Mouse (Mus musculus) myocyte (in vitro differentiated cells): ENCODE measurements at regions not wholly inside any gene's neighbourhood (a gene's known extent, or its start where the extent isn't known, plus 50 kb on each side); places are given as distances from the start of the nearest gene placed in this dataset.

Source experiments
- H3K27me3 ChIP-seq: one replicate; pipeline ENCODE4 v1.6.1; 2011; ENCODE audit not compliant: control insufficient read depth, insufficient read depth, insufficient read length
- H3K36me3 ChIP-seq: one replicate; pipeline ENCODE4 v1.6.1; 2011; ENCODE audit not compliant: control insufficient read depth, insufficient read depth
- H3K4me2 ChIP-seq: one replicate; pipeline ENCODE4 v1.6.1; 2011; ENCODE audit warnings: low read depth, control low read depth
- H3K4me3 ChIP-seq: one replicate; pipeline ENCODE4 v1.5.1; 2011; ENCODE audit warnings: mild to moderate bottlenecking, control low read depth, moderate library complexity
- H3K79me2 ChIP-seq: one replicate; pipeline ENCODE4 v1.6.1; 2011; ENCODE audit not compliant: control insufficient read depth, insufficient read depth
- H3ac ChIP-seq: one replicate; pipeline ENCODE4 v1.6.1; 2011; ENCODE audit not compliant: control insufficient read depth, insufficient read length
- CEBPB ChIP-seq: IDR thresholded peaks from 2 replicates; pipeline ENCODE4 v1.6.1; 2011; ENCODE audit warnings: mild to moderate bottlenecking, moderate library complexity; ENCODE audit not compliant: poor library complexity, insufficient read depth, severe bottlenecking
- E2F4 ChIP-seq: IDR thresholded peaks from one replicate; pipeline ENCODE4 v1.6.1; 2011; ENCODE audit warnings: mild to moderate bottlenecking, control low read depth, moderate library complexity; ENCODE audit not compliant: insufficient read depth
- MAX ChIP-seq: IDR thresholded peaks from one replicate; pipeline ENCODE4 v1.6.1; 2011; ENCODE audit warnings: low read depth, mild to moderate bottlenecking, control low read depth
- MYOD1 ChIP-seq, 3 experiments: IDR thresholded peaks; one replicate each; pipeline ENCODE4 v1.6.1; 2011; ENCODE audit warnings: control low read depth in 2 of 3, low read depth in 2 of 3, mild to moderate bottlenecking in 2 of 3, moderate library complexity in 1 of 3; ENCODE audit not compliant: insufficient read length in 2 of 3, control insufficient read depth in 1 of 3
- MYOG ChIP-seq, 3 experiments: IDR thresholded peaks; one replicate each; pipeline ENCODE4 v1.6.1; 2011; ENCODE audit warnings: control low read depth in 2 of 3, low read depth in 2 of 3, mild to moderate bottlenecking in 2 of 3; ENCODE audit not compliant: insufficient read length in 2 of 3, control insufficient read depth in 1 of 3, insufficient read depth in 1 of 3
- POLR2A ChIP-seq: IDR thresholded peaks from one replicate; pipeline ENCODE4 v1.6.1; 2011; ENCODE audit warnings: low read depth, mild to moderate bottlenecking, control low read depth, moderate library complexity; ENCODE audit not compliant: insufficient read length
- POLR2AphosphoS2 ChIP-seq: IDR thresholded peaks from one replicate; pipeline ENCODE4 v1.6.1; 2011; ENCODE audit warnings: low read depth, control low read depth; ENCODE audit not compliant: insufficient read length
- REST ChIP-seq: IDR thresholded peaks from one replicate; pipeline ENCODE4 v1.6.1; 2011; ENCODE audit warnings: mild to moderate bottlenecking, control low read depth, moderate library complexity; ENCODE audit not compliant: insufficient read depth, insufficient read length
- SRF ChIP-seq: IDR thresholded peaks from one replicate; pipeline ENCODE4 v1.6.1; 2011; ENCODE audit warnings: low read depth; ENCODE audit not compliant: control insufficient read depth, insufficient read length
- TCF12 ChIP-seq: IDR thresholded peaks from one replicate; pipeline ENCODE4 v1.6.1; 2011; ENCODE audit warnings: mild to moderate bottlenecking, control low read depth; ENCODE audit not compliant: poor library complexity, insufficient read depth, severe bottlenecking
- TCF3 ChIP-seq: IDR thresholded peaks from one replicate; pipeline ENCODE4 v1.6.1; 2011; ENCODE audit warnings: low read depth, control low read depth; ENCODE audit not compliant: insufficient read length
- USF1 ChIP-seq: IDR thresholded peaks from one replicate; pipeline ENCODE4 v1.6.1; 2011; ENCODE audit warnings: low read depth, mild to moderate bottlenecking, control low read depth, moderate library complexity

GRCm38 (mm10) chr6:127374464-127375143 is 72.0 kb upstream of the Parp11 start:
- Histone ChIP-seq H3K4me3 (no peak overlapping the region), H3K79me2 (no peaks in the 10 kb centered on the region), H3ac (no peak overlapping the region), H3K4me2 (no peak overlapping the region), H3K36me3 (no peaks in the 10 kb centered on the region), H3K27me3 (no peaks in the 10 kb centered on the region)
- no peak for TF ChIP-seq POLR2A
- TF ChIP-seq TCF12 = no peak
- TF ChIP-seq MAX = no peak
- TF ChIP-seq SRF = no peak
- no peak for TF ChIP-seq REST
- TF ChIP-seq E2F4 = no peak
- TF ChIP-seq CEBPB = no peak
- TF ChIP-seq USF1 = no peak
- no peak for TF ChIP-seq MYOG (IDR thresholded peaks at IDR 0.05; ENCODE audit: control insufficient read depth in 1 of 3, insufficient read depth in 1 of 3, insufficient read length in 2 of 3, low read depth in 2 of 3)
- no peak for TF ChIP-seq TCF3
- TF ChIP-seq MYOD1 (IDR thresholded peaks at IDR 0.05; ENCODE audit: control insufficient read depth in 1 of 3, insufficient read length in 2 of 3, low read depth in 2 of 3) = no peak
- no peak for TF ChIP-seq POLR2AphosphoS2

GRCm38 (mm10) chr6:127375144-127375529 is 71.5 kb upstream of the Parp11 start:
- no peaks in the 10 kb centered on the region for H3K36me3 ChIP-seq
- no peaks in the 10 kb centered on the region for H3K79me2 ChIP-seq
- H3ac ChIP-seq = no peak overlapping the region
- H3K4me3 ChIP-seq = no peak overlapping the region
- no peaks in the 10 kb centered on the region for H3K27me3 ChIP-seq
- TF ChIP-seq MYOG (IDR thresholded peaks at IDR 0.05; ENCODE audit: control insufficient read depth in 1 of 3, insufficient read depth in 1 of 3, insufficient read length in 2 of 3, low read depth in 2 of 3) (no peak), TCF3 (no peak), CEBPB (no peak), MAX (no peak), POLR2AphosphoS2 (no peak), TCF12 (no peak), E2F4 (no peak), MYOD1 (IDR thresholded peaks at IDR 0.05; ENCODE audit: control insufficient read depth in 1 of 3, insufficient read length in 2 of 3, low read depth in 2 of 3) (no peak), USF1 (no peak), SRF (no peak), REST (no peak)
- no peak overlapping the region for H3K4me2 ChIP-seq

- Histone ChIP-seq H3K4me2 (no peak overlapping the region), H3ac (no peak overlapping the region)
Measured at GRCm38 (mm10) chr6:127375711-127376199, 70.9 kb upstream of the Parp11 start.

GRCm38 (mm10) chr6:127378701-127379100 is 67.9 kb upstream of the Parp11 start:
- Histone ChIP-seq H3K36me3 (no peaks in the 10 kb centered on the region), H3K27me3 (no peaks in the 10 kb centered on the region), H3K79me2 (no peaks in the 10 kb centered on the region), H3ac (no peak overlapping the region), H3K4me2 (no peak overlapping the region), H3K4me3 (no peak overlapping the region)
- no peak for TF ChIP-seq SRF
- TF ChIP-seq MYOD1 (IDR thresholded peaks at IDR 0.05; ENCODE audit: control insufficient read depth in 1 of 3, insufficient read length in 2 of 3, low read depth in 2 of 3) = no peak
- no peak for TF ChIP-seq TCF12
- no peak for TF ChIP-seq POLR2AphosphoS2
- no peak for TF ChIP-seq TCF3
- TF ChIP-seq MYOG (IDR thresholded peaks at IDR 0.05; ENCODE audit: control insufficient read depth in 1 of 3, insufficient read depth in 1 of 3, insufficient read length in 2 of 3, low read depth in 2 of 3) = no peak
- no peak for TF ChIP-seq POLR2A
- TF ChIP-seq MAX = no peak
- TF ChIP-seq USF1 = no peak
- TF ChIP-seq REST = no peak
- TF ChIP-seq CEBPB = no peak
- TF ChIP-seq E2F4 = no peak

More at GRCm38 (mm10) chr6:127375711-127376199, 70.9 kb upstream of the Parp11 start:
- no peak for TF ChIP-seq TCF12
- TF ChIP-seq TCF3 = no peak
- TF ChIP-seq MAX = no peak
- TF ChIP-seq MYOD1 (IDR thresholded peaks at IDR 0.05; ENCODE audit: control insufficient read depth in 1 of 3, insufficient read length in 2 of 3, low read depth in 2 of 3) = no peak
- no peak for TF ChIP-seq POLR2AphosphoS2
- no peak for TF ChIP-seq E2F4
- no peak for TF ChIP-seq USF1
- no peak for TF ChIP-seq REST
- no peak for TF ChIP-seq POLR2A
- TF ChIP-seq CEBPB = no peak
- TF ChIP-seq SRF = no peak
- TF ChIP-seq MYOG (IDR thresholded peaks at IDR 0.05; ENCODE audit: control insufficient read depth in 1 of 3, insufficient read depth in 1 of 3, insufficient read length in 2 of 3, low read depth in 2 of 3) = no peak
- H3K36me3 ChIP-seq = no peaks in the 10 kb centered on the region
- H3K27me3 ChIP-seq = no peaks in the 10 kb centered on the region
- H3K4me3 ChIP-seq = no peak overlapping the region
- H3K79me2 ChIP-seq = no peaks in the 10 kb centered on the region
